Mouse (Mus musculus) neural tube, embryonic 11.5 days (tissue): ENCODE measurements around the gene Zfp865. TPM values are rescaled to one million over a fixed set of nuclear protein-coding genes. Genes with fewer than 3 reads are reported as not detected.

Experiments
- ATAC-seq: fragments of 200-750 bp; cut with Nextera tagmentation; 2 replicates; pipeline ENCODE4 v1.8.0; 2017; ENCODE audit warnings: moderate number of reproducible peaks, mild to moderate bottlenecking, moderate TSS enrichment, moderate library complexity; ENCODE audit not compliant: insufficient read depth, low FRiP score, low TSS enrichment
- DNase-seq: peaks from one replicate; pipeline ENCODE4 v3.0.0-alpha.2; 2015; ENCODE audit warnings: low spot score
- H3K27ac ChIP-seq: fragments of 300-500 bp; sonication (generic); 2 replicates; pipeline ENCODE4 v1.5.1; 2014; ENCODE audit warnings: low read depth, mild to moderate bottlenecking, low read length
- H3K27me3 ChIP-seq: fragments of 300-500 bp; sonication (generic); 2 replicates; pipeline ENCODE4 v1.6.1; 2014; ENCODE audit warnings: mild to moderate bottlenecking, low read length, mixed read lengths; ENCODE audit not compliant: control insufficient read depth, insufficient read depth
- H3K36me3 ChIP-seq: fragments of 300-500 bp; sonication (generic); 2 replicates; pipeline ENCODE4 v1.6.1; 2014; ENCODE audit warnings: mild to moderate bottlenecking, low read length, moderate library complexity, mixed read lengths; ENCODE audit not compliant: control insufficient read depth, insufficient read depth
- H3K4me1 ChIP-seq: fragments of 300-500 bp; sonication (generic); 2 replicates; pipeline ENCODE4 v1.6.1; 2014; ENCODE audit warnings: low read length, mixed read lengths; ENCODE audit not compliant: control insufficient read depth, insufficient read depth
- H3K4me2 ChIP-seq: fragments of 300-500 bp; sonication (generic); 2 replicates; pipeline ENCODE4 v1.6.1; 2014; ENCODE audit warnings: low read depth, mild to moderate bottlenecking, moderate library complexity
- H3K4me3 ChIP-seq: fragments of 300-500 bp; sonication (generic); 2 replicates; pipeline ENCODE4 v1.5.1; 2014; ENCODE audit warnings: low read depth, low read length
- H3K9ac ChIP-seq: fragments of 300-500 bp; sonication (generic); 2 replicates; pipeline ENCODE4 v1.6.1; 2014; ENCODE audit warnings: mild to moderate bottlenecking, low read length
- H3K9me3 ChIP-seq: fragments of 300-500 bp; sonication (generic); 2 replicates; pipeline ENCODE4 v1.6.1; 2016; ENCODE audit warnings: low read length; ENCODE audit not compliant: control insufficient read depth
- WGBS: fragments of 180-500 bp; shearing (Covaris S2); extraction: QIAGEN DNeasy Blood & Tissue Kit; methylation state at CpG from one replicate; pipeline ENCODE4 v1.1.7; 2014; 5-methylcytosine and 5-hydroxymethylcytosine counted together
- polyA plus RNA-seq: library from polyadenylated mRNA; unstranded; fragments of >200 nt; fragmentation: Nextera tagmentation; extraction: Ambion mirVana; gene quantifications from 2 replicates; pipeline ENCODE4 v1.2.1, GENCODE M21; 2014

Gene Zfp865
- polyA plus RNA-seq, 1 experiment from 2014 or later = 5.6 TPM

GRCm38 (mm10) chr7:5036136-5036535, 16.0 kb downstream of the Zfp865 start:
- Histone ChIP-seq H3K27me3 (no peaks in the 10 kb centered on the region), H3K9me3 (peaks cover 5% of the 10 kb centered on the region), H3K27ac (no peak overlapping the region), H3K4me1 (no peaks in the 10 kb centered on the region), H3K4me2 (no peak overlapping the region), H3K4me3 (no peak overlapping the region), H3K9ac (no peak overlapping the region), H3K36me3 (peaks cover 27% of the 10 kb centered on the region)
- 97% methylated on average over 9 of the region's 9 CpGs for WGBS
- no peak for ATAC-seq
- no peak for DNase-seq

- WGBS = 90% methylated on average over 7 of the region's 7 CpGs
- Histone ChIP-seq H3K9ac (no peak overlapping the region), H3K36me3 (peaks cover 18% of the 10 kb centered on the region), H3K4me2 (no peak overlapping the region), H3K9me3 (no peaks in the 10 kb centered on the region), H3K4me3 (no peak overlapping the region), H3K27me3 (no peaks in the 10 kb centered on the region), H3K4me1 (no peaks in the 10 kb centered on the region), H3K27ac (no peak overlapping the region)
- ATAC-seq = no peak
- no peak for DNase-seq
Observed at GRCm38 (mm10) chr7:5037026-5037425, 16.9 kb downstream of the Zfp865 start.

DNA sequence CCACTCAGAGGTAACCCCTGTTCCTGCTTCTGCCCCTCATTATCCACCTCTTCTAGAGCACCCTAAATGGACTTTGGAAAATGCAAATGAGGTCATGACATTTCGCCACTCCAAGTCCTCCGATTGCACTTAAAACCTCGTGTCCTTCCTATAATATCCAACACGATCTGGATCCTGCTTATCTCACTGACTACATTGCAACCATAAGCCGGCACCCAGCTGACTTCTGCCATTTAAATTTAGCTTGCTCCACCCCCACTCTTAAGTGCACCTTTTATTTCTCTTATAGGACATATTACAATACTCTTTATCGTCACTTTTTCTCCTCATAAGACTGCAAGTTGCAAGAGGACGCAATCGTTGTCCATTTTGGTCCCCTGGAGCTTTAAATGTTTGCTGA, 17.3 kb downstream of the Zfp865 start:
- peaks cover 14% of the 10 kb centered on the region for H3K36me3 ChIP-seq
- DNase-seq = no peak
- WGBS = 88% methylated on average over 8 of the region's 8 CpGs
- H3K4me3 ChIP-seq = peak overlapping the region; percentile 43
- H3K27ac ChIP-seq = peak overlapping the region; percentile 89
- H3K27me3 ChIP-seq = no peaks in the 10 kb centered on the region
- no peak overlapping the region; the same call in 1 of the 2 replicates for H3K4me2 ChIP-seq
- no peaks in the 10 kb centered on the region for H3K4me1 ChIP-seq
- no peak for ATAC-seq
- H3K9me3 ChIP-seq = no peaks in the 10 kb centered on the region
- no peak overlapping the region for H3K9ac ChIP-seq

- ATAC-seq = peak; percentile 94
- Histone ChIP-seq H3K4me3 (peak within 1 kb of the TSS; percentile 43), H3K4me1 (no peaks in the 10 kb centered on the region), H3K27ac (peak within 1 kb of the TSS; percentile 89), H3K9me3 (no peaks in the 10 kb centered on the region), H3K9ac (peak within 1 kb of the TSS; percentile 58), H3K4me2 (peak within 1 kb of the TSS; percentile 38), H3K36me3 (peaks cover 6% of the 10 kb centered on the region), H3K27me3 (no peaks in the 10 kb centered on the region)
- under 1% methylated on average over 48 of the region's 48 CpGs for WGBS
- DNase-seq = peak; percentile 93
Observed at GRCm38 (mm10) chr7:5038109-5038732, 18.0 kb downstream of the Zfp865 start, which contains the start of gene Zfp784. Gene Zfp784 (minus strand): TSS chr7:5038446.

DNA sequence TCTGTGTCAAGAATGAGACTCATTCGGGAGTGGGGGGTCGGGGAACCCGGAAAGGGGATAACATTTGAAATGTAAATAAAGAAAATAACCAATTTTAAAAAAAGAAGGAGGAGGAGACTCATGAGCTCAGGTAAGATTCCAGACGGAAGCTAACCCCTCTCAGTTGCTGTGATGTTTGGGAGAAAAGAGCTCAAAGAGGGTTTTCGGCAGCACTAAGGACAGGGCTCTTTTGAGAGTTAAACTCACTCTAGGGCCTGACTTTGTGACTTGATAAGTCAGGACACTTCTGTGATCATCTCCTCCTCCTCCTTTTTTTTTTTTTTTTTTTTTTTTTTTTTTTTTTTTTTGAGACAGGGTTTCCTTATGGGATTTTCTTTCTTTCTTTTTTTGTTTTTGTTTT, 18.8 kb downstream of the Zfp865 start:
- peaks cover 6% of the 10 kb centered on the region; the same call in 1 of the 2 replicates for H3K36me3 ChIP-seq
- no peaks in the 10 kb centered on the region for H3K9me3 ChIP-seq
- WGBS = 46% methylated on average over 5 of the region's 5 CpGs
- H3K4me3 ChIP-seq = peak overlapping the region; percentile 43
- H3K27me3 ChIP-seq = no peaks in the 10 kb centered on the region
- H3K27ac ChIP-seq = no peak overlapping the region
- H3K4me2 ChIP-seq = peak overlapping the region; percentile 38
- DNase-seq (no peak), ATAC-seq (no peak)
- H3K9ac ChIP-seq = peak overlapping the region; percentile 58
- H3K4me1 ChIP-seq = no peaks in the 10 kb centered on the region

GRCm38 (mm10) chr7:5044981-5045380, 24.8 kb downstream of the Zfp865 start:
- Histone ChIP-seq H3K9ac (no peak overlapping the region), H3K27ac (no peak overlapping the region), H3K4me3 (no peak overlapping the region), H3K27me3 (no peaks in the 10 kb centered on the region), H3K36me3 (no peaks in the 10 kb centered on the region), H3K4me2 (no peak overlapping the region), H3K4me1 (no peaks in the 10 kb centered on the region), H3K9me3 (no peaks in the 10 kb centered on the region)
- no peak for ATAC-seq
- no peak for DNase-seq
- 78% methylated on average over 2 of the region's 2 CpGs for WGBS

DNA sequence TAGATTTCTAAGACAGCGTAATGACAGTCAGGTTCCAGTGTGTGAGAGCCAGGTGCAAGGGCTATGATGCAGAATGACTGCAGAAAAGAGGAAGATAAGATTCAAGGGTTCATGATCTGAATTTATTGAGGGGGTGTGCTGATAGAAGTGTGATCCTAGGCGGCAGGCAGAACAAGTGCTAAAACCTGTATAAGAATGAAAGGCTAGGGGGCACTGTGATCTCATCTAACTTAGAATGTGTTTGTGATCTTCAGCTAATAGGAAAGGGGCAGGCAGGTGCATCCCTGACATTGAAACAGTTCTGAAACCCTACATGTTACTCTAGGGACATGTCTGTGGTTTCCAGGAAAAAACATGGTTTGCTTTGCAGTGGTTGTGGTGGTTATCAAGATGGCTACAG, 25.9 kb downstream of the Zfp865 start:
- WGBS = 66% methylated on average over 2 of the region's 2 CpGs
- no peak overlapping the region for H3K9ac ChIP-seq

DNA sequence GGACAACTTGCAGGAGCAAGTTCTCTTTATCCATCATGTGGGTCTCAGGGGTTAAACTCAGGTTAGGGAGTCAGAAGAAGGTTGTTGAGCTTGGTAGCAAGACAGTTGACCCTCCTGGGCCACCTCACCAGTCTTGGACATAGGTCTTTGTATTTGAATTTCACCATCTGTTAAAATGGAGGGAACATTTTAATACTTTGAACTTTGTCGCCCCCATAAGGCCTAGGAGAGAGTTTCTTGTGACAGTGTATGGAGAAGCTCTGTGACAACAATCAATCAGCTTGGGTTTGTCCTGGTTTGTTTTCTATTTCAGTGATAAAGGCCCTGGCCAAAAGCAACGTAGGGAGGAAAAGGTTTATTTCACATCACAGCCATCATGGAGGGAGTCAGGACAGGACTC, 27.1 kb downstream of the Zfp865 start:
- 40% methylated on average over 2 of the region's 2 CpGs for WGBS
- Histone ChIP-seq H3K36me3 (no peaks in the 10 kb centered on the region), H3K27me3 (no peaks in the 10 kb centered on the region), H3K4me1 (no peaks in the 10 kb centered on the region; the same call in 1 of the 2 replicates), H3K27ac (no peak overlapping the region), H3K9ac (no peak overlapping the region), H3K9me3 (no peaks in the 10 kb centered on the region), H3K4me3 (no peak overlapping the region), H3K4me2 (no peak overlapping the region)
- DNase-seq = no peak
- ATAC-seq = no peak

More for the DNA sequence above, 25.9 kb downstream of the Zfp865 start:
- Histone ChIP-seq H3K4me2 (no peak overlapping the region), H3K4me3 (no peak overlapping the region), H3K4me1 (no peaks in the 10 kb centered on the region; the same call in 1 of the 2 replicates), H3K27me3 (no peaks in the 10 kb centered on the region), H3K36me3 (no peaks in the 10 kb centered on the region), H3K9me3 (no peaks in the 10 kb centered on the region), H3K27ac (no peak overlapping the region)
- no peak for DNase-seq
- ATAC-seq = no peak
